Mouse (Mus musculus): Measurements from ENCODE around the gene Sept9. TPM values are rescaled to one million over a fixed set of nuclear protein-coding genes. Genes with fewer than 3 reads are reported as not detected.

Sept9 gene
- polyA plus RNA-seq, 1 experiment from 2014 or later: 52.5 TPM

GRCm38 (mm10) chr11:117163098-117163497 lies 36.4 kb upstream of the Sept9 start:
- H3K4me3 ChIP-seq (ENCODE audit: low read depth, low read length): no peak overlapping the region
- H3K27ac ChIP-seq (ENCODE audit: low read length): no peak overlapping the region
- H3K4me1 ChIP-seq (ENCODE audit: insufficient read depth, low read depth, low read length): no peaks in the 10 kb centered on the region
- WGBS: 70% methylated on average over 9 of the region's 9 CpGs
- no peaks in the 10 kb centered on the region for H3K9me3 ChIP-seq (ENCODE audit: low read length)
- ATAC-seq (no peak), DNase-seq (ENCODE audit: low spot score) (no peak)
- no peak overlapping the region for H3K4me2 ChIP-seq (replicated peaks; ENCODE audit: low read depth, low read length)
- no peaks in the 10 kb centered on the region for H3K27me3 ChIP-seq (replicated peaks; ENCODE audit: insufficient read depth, low read length)
- TF ChIP-seq CTCF (IDR thresholded peaks at IDR 0.05): no peak
- no peak for TF ChIP-seq EP300 (IDR thresholded peaks at IDR 0.05)
- H3K9ac ChIP-seq (replicated peaks; ENCODE audit: low read depth): no peak overlapping the region
- H3K36me3 ChIP-seq (ENCODE audit: insufficient read depth, low read length): no peaks in the 10 kb centered on the region

DNA sequence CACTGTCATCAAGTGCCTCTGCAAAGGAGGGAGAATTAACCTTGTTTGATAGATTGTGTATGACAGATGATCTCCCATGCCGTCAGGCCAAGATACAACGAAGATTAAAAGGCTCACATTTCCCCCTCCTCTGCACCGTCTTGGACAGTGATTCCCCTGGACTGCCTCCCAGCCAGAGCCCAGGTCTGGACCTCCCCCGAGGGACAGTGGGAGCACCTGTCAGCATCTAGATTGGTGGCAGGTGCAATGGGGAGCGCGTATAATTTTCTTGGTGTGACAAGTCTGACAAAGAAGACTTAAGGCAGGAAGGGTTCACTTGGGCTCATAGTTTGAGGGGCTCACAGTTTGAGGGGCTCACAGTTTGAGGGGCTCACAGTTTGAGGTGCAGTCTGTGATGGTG lies 35.7 kb upstream of the Sept9 start:
- no peak for TF ChIP-seq EP300 (IDR thresholded peaks at IDR 0.05)
- TF ChIP-seq CTCF (IDR thresholded peaks at IDR 0.05): no peak
- no peak overlapping the region for H3K27ac ChIP-seq (ENCODE audit: low read length)
- no peak overlapping the region for H3K4me2 ChIP-seq (replicated peaks; ENCODE audit: low read depth, low read length)
- H3K27me3 ChIP-seq (replicated peaks; ENCODE audit: insufficient read depth, low read length): no peaks in the 10 kb centered on the region
- H3K4me3 ChIP-seq (ENCODE audit: low read depth, low read length): no peak overlapping the region
- 60% methylated on average over 6 of the region's 6 CpGs for whole genome bisulfite sequencing
- no peaks in the 10 kb centered on the region for H3K9me3 ChIP-seq (ENCODE audit: low read length)
- no peak for DNase-seq (ENCODE audit: low spot score)
- no peaks in the 10 kb centered on the region for H3K4me1 ChIP-seq (ENCODE audit: insufficient read depth, low read depth, low read length)
- H3K9ac ChIP-seq (replicated peaks; ENCODE audit: low read depth): no peak overlapping the region
- ATAC-seq: no peak
- no peaks in the 10 kb centered on the region for H3K36me3 ChIP-seq (ENCODE audit: insufficient read depth, low read length)

DNA sequence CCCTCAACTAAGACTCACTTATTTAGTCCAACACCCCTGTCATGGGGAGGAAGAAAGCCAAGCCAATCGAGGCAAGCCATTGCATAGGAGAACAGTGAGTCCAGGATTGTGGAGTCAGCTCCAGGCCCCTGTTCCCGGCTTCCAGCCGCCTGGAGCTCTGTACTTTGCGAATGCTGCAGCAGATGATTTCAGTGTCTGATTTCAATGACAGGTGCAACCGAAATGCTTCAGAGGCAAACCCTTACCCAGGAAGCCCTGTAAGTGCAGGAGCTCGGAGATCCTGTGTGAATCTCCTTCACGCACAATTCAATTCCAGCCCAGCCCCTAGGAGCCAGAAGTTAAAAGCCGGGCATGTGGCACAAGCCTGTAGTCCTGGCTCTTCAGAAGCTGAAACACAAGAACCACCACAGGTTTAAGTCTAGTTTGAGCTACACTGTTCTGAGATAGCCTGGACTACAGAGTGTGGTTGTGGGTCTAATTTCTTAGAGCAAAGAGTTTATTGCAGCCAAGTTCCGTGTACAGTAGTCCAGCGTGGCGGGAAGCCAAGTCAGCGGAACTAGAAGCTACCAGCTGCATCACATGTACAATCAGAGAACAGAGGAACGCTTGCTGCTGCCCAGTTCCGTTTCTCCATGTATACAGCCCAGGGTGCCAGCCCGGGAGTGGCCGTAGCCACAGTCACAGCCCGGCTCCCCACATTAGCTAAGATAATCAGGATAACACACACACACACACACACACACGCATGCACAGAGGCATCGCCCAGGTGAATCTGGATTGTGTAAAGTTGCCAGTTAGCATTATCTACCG lies 31.0 kb upstream of the Sept9 start:
- Histone ChIP-seq H3K36me3 (ENCODE audit: insufficient read depth, low read length) (no peaks in the 10 kb centered on the region), H3K27me3 (replicated peaks; ENCODE audit: insufficient read depth, low read length) (no peaks in the 10 kb centered on the region), H3K4me2 (replicated peaks; ENCODE audit: low read depth, low read length) (no peak overlapping the region), H3K27ac (ENCODE audit: low read length) (no peak overlapping the region), H3K4me3 (ENCODE audit: low read depth, low read length) (no peak overlapping the region), H3K9ac (replicated peaks; ENCODE audit: low read depth) (no peak overlapping the region), H3K4me1 (ENCODE audit: insufficient read depth, low read depth, low read length) (no peaks in the 10 kb centered on the region), H3K9me3 (ENCODE audit: low read length) (no peaks in the 10 kb centered on the region)
- WGBS: 68% methylated on average over 20 of the region's 20 CpGs
- TF ChIP-seq CTCF (IDR thresholded peaks at IDR 0.05) (no peak), EP300 (IDR thresholded peaks at IDR 0.05) (no peak)
- no peak for DNase-seq (ENCODE audit: low spot score)
- ATAC-seq: no peak

GRCm38 (mm10) chr11:117169088-117169635 lies 30.3 kb upstream of the Sept9 start:
- H3K9me3 ChIP-seq (ENCODE audit: low read length): no peaks in the 10 kb centered on the region
- ATAC-seq (no peak), DNase-seq (ENCODE audit: low spot score) (no peak)
- WGBS: 86% methylated on average over 11 of the region's 11 CpGs
- TF ChIP-seq CTCF (IDR thresholded peaks at IDR 0.05): no peak
- no peak for TF ChIP-seq EP300 (IDR thresholded peaks at IDR 0.05)
- H3K27ac ChIP-seq (ENCODE audit: low read length): no peak overlapping the region
- no peaks in the 10 kb centered on the region for H3K36me3 ChIP-seq (ENCODE audit: insufficient read depth, low read length)
- H3K4me2 ChIP-seq (replicated peaks; ENCODE audit: low read depth, low read length): no peak overlapping the region
- H3K4me1 ChIP-seq (ENCODE audit: insufficient read depth, low read depth, low read length): no peaks in the 10 kb centered on the region
- H3K27me3 ChIP-seq (replicated peaks; ENCODE audit: insufficient read depth, low read length): no peaks in the 10 kb centered on the region
- H3K4me3 ChIP-seq (ENCODE audit: low read depth, low read length): no peak overlapping the region
- H3K9ac ChIP-seq (replicated peaks; ENCODE audit: low read depth): no peak overlapping the region

DNA sequence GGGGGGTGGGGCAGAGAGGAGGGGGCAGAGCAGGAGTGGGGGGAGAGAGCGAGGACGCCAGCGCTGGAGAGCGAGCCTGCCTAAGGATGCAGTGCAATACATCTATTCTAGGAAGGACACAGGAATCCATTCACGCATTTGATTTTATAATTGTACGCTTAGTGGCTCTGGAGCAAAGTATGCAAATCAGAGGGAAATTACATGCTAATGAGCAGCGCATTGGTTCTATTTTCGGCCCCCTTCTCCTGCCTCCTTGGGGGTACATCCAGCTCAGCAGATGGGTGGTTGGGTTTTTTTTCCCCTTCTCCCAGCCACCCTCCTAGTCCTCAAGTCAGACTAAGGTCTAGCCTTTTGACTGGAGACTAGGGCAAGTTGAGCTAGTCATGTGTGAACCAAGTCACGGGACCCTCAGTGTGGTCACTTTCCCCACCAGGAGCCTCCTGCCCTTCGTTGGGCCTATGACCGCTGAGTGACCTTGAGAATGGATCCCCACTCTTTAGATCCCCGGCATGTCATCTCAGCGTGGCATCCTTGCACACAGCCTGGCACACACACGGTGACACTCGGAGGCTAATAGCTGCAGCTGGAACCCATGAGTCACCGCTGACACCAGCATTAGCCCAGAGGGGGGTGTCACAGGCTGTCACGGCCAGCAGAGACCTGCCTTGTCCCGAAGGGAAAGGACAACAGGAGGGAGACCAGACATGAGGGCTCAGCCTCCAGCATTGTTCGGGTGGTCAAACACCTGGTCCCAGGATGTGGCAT lies 29.5 kb upstream of the Sept9 start:
- Histone ChIP-seq H3K4me3 (ENCODE audit: low read depth, low read length) (no peak overlapping the region), H3K27ac (ENCODE audit: low read length) (no peak overlapping the region), H3K9me3 (ENCODE audit: low read length) (no peaks in the 10 kb centered on the region), H3K27me3 (replicated peaks; ENCODE audit: insufficient read depth, low read length) (no peaks in the 10 kb centered on the region), H3K9ac (replicated peaks; ENCODE audit: low read depth) (no peak overlapping the region), H3K4me2 (replicated peaks; ENCODE audit: low read depth, low read length) (no peak overlapping the region), H3K4me1 (ENCODE audit: insufficient read depth, low read depth, low read length) (no peaks in the 10 kb centered on the region; the same call in 1 of the 2 replicates), H3K36me3 (ENCODE audit: insufficient read depth, low read length) (no peaks in the 10 kb centered on the region)
- no peak for ATAC-seq
- TF ChIP-seq EP300 (IDR thresholded peaks at IDR 0.05) (no peak), CTCF (IDR thresholded peaks at IDR 0.05) (no peak)
- DNase-seq (ENCODE audit: low spot score): no peak
- WGBS: 95% methylated on average over 17 of the region's 19 CpGs
